Mouse (Mus musculus) liver, adult 2 months (tissue): ENCODE data around the gene Efcab3. TPM values are rescaled to one million over a fixed set of nuclear protein-coding genes. Genes with fewer than 3 reads are reported as not detected.

Source experiments
- DNase-seq: peaks from one replicate; pipeline ENCODE4 v3.0.0-alpha.2; 2011; ENCODE audit warnings: low read depth, low spot score; ENCODE audit errors: extremely low read depth
- H3K27ac ChIP-seq: fragments of 200-500 bp; replicated peaks from 2 replicates; pipeline ENCODE4 v1.5.1; 2012; ENCODE audit warnings: low read depth, mild to moderate bottlenecking, control low read depth, inconsistent platforms, low read length; ENCODE audit not compliant: insufficient read depth
- H3K27me3 ChIP-seq: fragments of 200-500 bp; 2 replicates; pipeline ENCODE4 v1.6.1; 2012; ENCODE audit warnings: mild to moderate bottlenecking, moderate library complexity, low read length, inconsistent platforms; ENCODE audit not compliant: control insufficient read depth, insufficient read depth
- H3K36me3 ChIP-seq: fragments of 200-500 bp; 2 replicates; pipeline ENCODE4 v1.6.1; 2012; ENCODE audit warnings: low read length, inconsistent platforms; ENCODE audit not compliant: control insufficient read depth, insufficient read depth
- H3K4me1 ChIP-seq: fragments of 200-500 bp; 2 replicates; pipeline ENCODE4 v1.6.1; 2011; ENCODE audit warnings: low read length; ENCODE audit not compliant: control insufficient read depth, insufficient read depth
- H3K4me3 ChIP-seq: fragments of 200-500 bp; 2 replicates; pipeline ENCODE4 v1.5.1; 2011; ENCODE audit warnings: low read depth, mild to moderate bottlenecking, control low read depth, low read length, moderate library complexity; ENCODE audit not compliant: insufficient read depth
- H3K79me2 ChIP-seq: fragments of 200-500 bp; 2 replicates; pipeline ENCODE4 v1.6.1; 2012; ENCODE audit warnings: inconsistent platforms, mild to moderate bottlenecking, low read length, moderate library complexity; ENCODE audit not compliant: control insufficient read depth, insufficient read depth
- H3K9ac ChIP-seq: fragments of 200-500 bp; 2 replicates; pipeline ENCODE4 v1.6.1; 2012; ENCODE audit warnings: low read depth, mild to moderate bottlenecking, control low read depth, inconsistent platforms, low read length
- CTCF ChIP-seq: fragments of 200-500 bp; IDR thresholded peaks from 2 replicates; pipeline ENCODE4 v1.5.1; 2011; ENCODE audit warnings: low read depth, low read length, control low read depth
- POLR2A ChIP-seq: fragments of 200-500 bp; IDR thresholded peaks from 2 replicates; pipeline ENCODE4 v1.6.1; 2011; ENCODE audit warnings: low read length, control low read depth; ENCODE audit not compliant: insufficient read depth; ENCODE audit errors: extremely low read depth
- WGBS: fragments of 180-500 bp; shearing (Covaris S2); methylation state at CpG from one replicate; pipeline ENCODE4 v1.1.7; 2018; 5-methylcytosine and 5-hydroxymethylcytosine counted together
- polyA plus RNA-seq: library from polyadenylated mRNA; depleted of rRNA; stranded (reverse); fragments of >200 nt; gene quantifications from 2 replicates; pipeline ENCODE4 v1.2.3, GENCODE M21; 2012; rRNA removed
- total RNA-seq: library from RNA; depleted of rRNA; stranded (reverse); fragments of >200 nt; gene quantifications from 2 replicates; pipeline ENCODE4 v1.2.3, GENCODE M21; 2014; rRNA removed

The Efcab3 gene
- total and polyA plus RNA-seq, 2 experiments, result not detected

GRCm38 (mm10) chr11:105161411-105161810, 98.0 kb downstream of the Efcab3 start:
- 96% methylated on average over 2 of the region's 2 CpGs for WGBS
- Histone ChIP-seq H3K27ac (no peak overlapping the region), H3K9ac (no peak overlapping the region)

GRCm38 (mm10) chr11:105164516-105165510, 101.4 kb downstream of the Efcab3 start:
- Histone ChIP-seq H3K79me2 (no peaks in the 10 kb centered on the region), H3K4me1 (no peaks in the 10 kb centered on the region), H3K36me3 (no peaks in the 10 kb centered on the region), H3K27me3 (0 out of 2 replicates have a peak, but pooled peaks cover 2% of the 10 kb centered on the region), H3K9ac (no peak overlapping the region), H3K27ac (no peak overlapping the region), H3K4me3 (no peak overlapping the region)
- DNase-seq, result no peak
- WGBS, result 78% methylated on average over 69 of the region's 69 CpGs
- TF ChIP-seq CTCF, result no peak
- no peak for TF ChIP-seq POLR2A

More at GRCm38 (mm10) chr11:105161411-105161810, 98.0 kb downstream of the Efcab3 start:
- no peaks in the 10 kb centered on the region for H3K79me2 ChIP-seq
- DNase-seq, result no peak
- 0 out of 2 replicates have a peak, but pooled peaks cover 2% of the 10 kb centered on the region for H3K27me3 ChIP-seq
- TF ChIP-seq CTCF (no peak), POLR2A (no peak)
- no peak overlapping the region for H3K4me3 ChIP-seq
- H3K4me1 ChIP-seq, result no peaks in the 10 kb centered on the region
- no peaks in the 10 kb centered on the region for H3K36me3 ChIP-seq

- no peak for DNase-seq
- 94% methylated on average over 10 of the region's 10 CpGs for WGBS
Measured at GRCm38 (mm10) chr11:105166780-105167179, 103.4 kb downstream of the Efcab3 start.

More at GRCm38 (mm10) chr11:105166780-105167179, 103.4 kb downstream of the Efcab3 start:
- Histone ChIP-seq H3K4me3 (no peak overlapping the region), H3K36me3 (no peaks in the 10 kb centered on the region), H3K4me1 (no peaks in the 10 kb centered on the region), H3K79me2 (no peaks in the 10 kb centered on the region), H3K9ac (no peak overlapping the region), H3K27ac (no peak overlapping the region), H3K27me3 (0 out of 2 replicates have a peak, but pooled peaks cover 2% of the 10 kb centered on the region)
- TF ChIP-seq CTCF (no peak), POLR2A (no peak)

Other genes starting within 250 kb of the Efcab3 start
- gene Mettl2, start 62.8 kb downstream of the Efcab3 start, total RNA-seq, result 11.0 and 11.5 TPM in 2 replicates
- 5.9 and 7.9 TPM in 2 replicates for gene Mettl2, start 62.8 kb downstream of the Efcab3 start, polyA plus RNA-seq
- gene Gm10842, start 83.3 kb downstream of the Efcab3 start, total RNA-seq, result not detected in 2 replicates
- not detected in 2 replicates for gene Gm10842, start 83.3 kb downstream of the Efcab3 start, polyA plus RNA-seq
- 21.3 and 23.4 TPM in 2 replicates for gene Tlk2, start 115.2 kb downstream of the Efcab3 start, total RNA-seq
- 5.6 and 7.5 TPM in 2 replicates for gene Tlk2, start 115.2 kb downstream of the Efcab3 start, polyA plus RNA-seq
- 0.55 and 0.81 TPM in 2 replicates for gene Mrc2, start 229.1 kb downstream of the Efcab3 start, total RNA-seq
- 0.91 and 1.1 TPM in 2 replicates for gene Mrc2, start 229.1 kb downstream of the Efcab3 start, polyA plus RNA-seq